8 mouse cellular contexts compared by ENCODE assay signal in genomic region chrX:101428785-101429141, GRCm38 (mm10). TPM values are rescaled to one million over a fixed set of nuclear protein-coding genes. Genes with fewer than 3 reads are reported as not detected.
DNase-seq lines count a peak whose midpoint lies in the region; ATAC-seq and TF ChIP-seq lines count a peak whose summit lies in the region.

No protein-coding gene starts in this region.

- peak overlapping the region; percentile 41 for H3K4me2 ChIP-seq in forebrain, postnatal 0 days (ENCODE audit: low read depth)
- H3K4me2 ChIP-seq in liver, embryonic 16.5 days (ENCODE audit: low read depth, low read length), result peak overlapping the region; percentile 57

- intact Hi-C loops in gastrocnemius, adult 2 months (cut with DNase I), result loop anchor here (1.0 to 10.0 kb wide), 3 partner anchors 59 to 296 kb away; no protein-coding TSS in a partner anchor

- peaks cover 5% of the 10 kb centered on the region; the same call in 1 of the 2 replicates for H3K4me1 ChIP-seq in forebrain, postnatal 0 days (ENCODE audit: insufficient read depth)
- no peaks in the 10 kb centered on the region; the same call in 1 of the 2 replicates for H3K4me1 ChIP-seq in liver, embryonic 16.5 days (ENCODE audit: control insufficient read depth, low read depth, low read length)

- H3K4me3 ChIP-seq in gastrocnemius, adult 2 months, result peak overlapping the region; percentile 88
- H3K4me3 ChIP-seq in forebrain, postnatal 0 days (ENCODE audit: low read depth, low read length), result peak overlapping the region; percentile 55
- H3K4me3 ChIP-seq in liver, embryonic 16.5 days (ENCODE audit: low read depth, low read length), result peak overlapping the region; percentile 77

- H3K27me3 ChIP-seq in forebrain, postnatal 0 days (ENCODE audit: insufficient read depth, low read length), result no peaks in the 10 kb centered on the region
- H3K27me3 ChIP-seq in liver, embryonic 16.5 days (ENCODE audit: control insufficient read depth, insufficient read depth, low read depth, low read length), result no peaks in the 10 kb centered on the region

- H3K9me3 ChIP-seq in forebrain, postnatal 0 days (ENCODE audit: low read length), result no peaks in the 10 kb centered on the region
- no peaks in the 10 kb centered on the region for H3K9me3 ChIP-seq in liver, embryonic 16.5 days (replicated peaks; ENCODE audit: control insufficient read depth, low read length)

- H3K27ac ChIP-seq in gastrocnemius, adult 2 months, result peak overlapping the region; percentile 93
- peak overlapping the region; percentile 93 for H3K27ac ChIP-seq in forebrain, postnatal 0 days (ENCODE audit: low read depth, low read length)
- peak overlapping the region; percentile 79 for H3K27ac ChIP-seq in liver, embryonic 16.5 days (ENCODE audit: low read length)

- peak overlapping the region; percentile 44 for H3K9ac ChIP-seq in forebrain, postnatal 0 days
- peak overlapping the region; percentile 47 for H3K9ac ChIP-seq in liver, embryonic 16.5 days (ENCODE audit: low read depth, low read length)

- H3K36me3 ChIP-seq in forebrain, postnatal 0 days (ENCODE audit: insufficient read depth), result no peaks in the 10 kb centered on the region
- no peaks in the 10 kb centered on the region for H3K36me3 ChIP-seq in liver, embryonic 16.5 days (ENCODE audit: control insufficient read depth, insufficient read depth)

- WGBS in forebrain, postnatal 0 days, result 34% methylated on average over 7 of the region's 7 CpGs
- 26% methylated on average over 7 of the region's 7 CpGs for WGBS in liver, embryonic 16.5 days (ENCODE audit: insufficient replicate concordance)

- peak; percentile 8 for ATAC-seq in forebrain, postnatal 0 days
- ATAC-seq in liver, embryonic 16.5 days (ENCODE audit: low read depth), result no peak

- no peak for DNase-seq in gastrocnemius, adult 2 months
- no peak for DNase-seq in gastrocnemius, postnatal 25 days
- peak; percentile 6 for DNase-seq in right cerebral cortex, postnatal 25 days
- no peak for DNase-seq in right cerebral cortex, postnatal 4 days
- DNase-seq in forebrain, postnatal 0 days, result no peak
- no peak for DNase-seq in B cell, adult 2 months
- no peak for DNase-seq in urinary bladder, adult 2 months (ENCODE audit: low spot score)

- no peak for TF ChIP-seq CTCF in gastrocnemius, adult 2 months (IDR thresholded peaks at IDR 0.05)
- no peak for TF ChIP-seq CTCF in forebrain, postnatal 0 days (IDR thresholded peaks at IDR 0.05; ENCODE audit: low read depth)

RNA-seq across cellular contexts. Expression of gene Nono, which starts 0.4 kb away (rescaled TPM):
- 10 to 100 TPM; 40.0 to 42.7 TPM for total RNA-seq in gastrocnemius, adult 2 months (2021)
- 10 to 100 TPM; 40.4 to 46.1 TPM for total RNA-seq in gastrocnemius, postnatal 25 days (2021)
- total RNA-seq in forebrain, postnatal 0 days (2014; rRNA removed), result 379 and 402 TPM in 2 replicates
- polyA plus RNA-seq in forebrain, postnatal 0 days (2015; fragmentation: Nextera tagmentation; extraction: Ambion mirVana), result 246 and 266 TPM in 2 replicates
- polyA plus RNA-seq in liver, embryonic 16.5 days (2015; fragmentation: Nextera tagmentation; extraction: Ambion mirVana), result 93.5 and 101 TPM in 2 replicates
- polyA plus RNA-seq in urinary bladder, adult 2 months (2012; rRNA removed), result 145 and 168 TPM in 2 replicates

RNA-seq across cellular contexts. Expression of gene Zmym3, which starts 8.1 kb away (rescaled TPM):
- 10 to 100 TPM in 1 of 2 experiments, 1 to 10 TPM in 1; 9.1 to 10.7 TPM for total RNA-seq in gastrocnemius, adult 2 months (2021)
- total RNA-seq in gastrocnemius, postnatal 25 days (2021), result 1 to 10 TPM; 7.8 to 9.7 TPM
- 197 and 199 TPM in 2 replicates for total RNA-seq in forebrain, postnatal 0 days (2014; rRNA removed)
- polyA plus RNA-seq in forebrain, postnatal 0 days (2015; fragmentation: Nextera tagmentation; extraction: Ambion mirVana), result 94.7 and 102 TPM in 2 replicates
- 6.1 and 6.5 TPM in 2 replicates for polyA plus RNA-seq in liver, embryonic 16.5 days (2015; fragmentation: Nextera tagmentation; extraction: Ambion mirVana)
- polyA plus RNA-seq in urinary bladder, adult 2 months (2012; rRNA removed), result 47.2 and 52.0 TPM in 2 replicates

RNA-seq across cellular contexts. Expression of gene Itgb1bp2, which starts 20.1 kb away (rescaled TPM):
- 100 to 1,000 TPM; 121 to 175 TPM for total RNA-seq in gastrocnemius, adult 2 months (2021)
- 100 to 1,000 TPM; 228 to 250 TPM for total RNA-seq in gastrocnemius, postnatal 25 days (2021)
- 0.86 and 4.2 TPM in 2 replicates for total RNA-seq in forebrain, postnatal 0 days (2014; rRNA removed)
- polyA plus RNA-seq in forebrain, postnatal 0 days (2015; fragmentation: Nextera tagmentation; extraction: Ambion mirVana), result 0.61 and 0.75 TPM in 2 replicates
- 2.8 and 6.5 TPM in 2 replicates for polyA plus RNA-seq in liver, embryonic 16.5 days (2015; fragmentation: Nextera tagmentation; extraction: Ambion mirVana)
- 9.5 and 10.8 TPM in 2 replicates for polyA plus RNA-seq in urinary bladder, adult 2 months (2012; rRNA removed)

RNA-seq across cellular contexts. Expression of gene Gjb1, which starts 52.6 kb away (rescaled TPM):
- under 1 TPM; 0.14 to 0.20 TPM for total RNA-seq in gastrocnemius, adult 2 months (2021)
- total RNA-seq in gastrocnemius, postnatal 25 days (2021), result under 1 TPM; 0.46 TPM
- 2.4 and 2.5 TPM in 2 replicates for total RNA-seq in forebrain, postnatal 0 days (2014; rRNA removed)
- 2.1 and 2.2 TPM in 2 replicates for polyA plus RNA-seq in forebrain, postnatal 0 days (2015; fragmentation: Nextera tagmentation; extraction: Ambion mirVana)
- polyA plus RNA-seq in liver, embryonic 16.5 days (2015; fragmentation: Nextera tagmentation; extraction: Ambion mirVana), result 147 and 174 TPM in 2 replicates
- 0.07 and 0.21 TPM in 2 replicates for polyA plus RNA-seq in urinary bladder, adult 2 months (2012; rRNA removed)

Comparison
In these comparisons a context has a peak if more than half of its experiments do, and no peak if none do; other contexts are left out.
1. RNA of gene Zmym3, which starts 8.1 kb away (total RNA-seq): 197 to 199 TPM in forebrain, postnatal 0 days; 9.1 to 10.7 TPM in gastrocnemius, adult 2 months and 7.8 to 9.7 TPM in gastrocnemius, postnatal 25 days; every median in the first group is over 10 times any median in the second.
2. RNA of gene Itgb1bp2, which starts 20.1 kb away (total RNA-seq): 228 to 250 TPM in gastrocnemius, postnatal 25 days and 121 to 175 TPM in gastrocnemius, adult 2 months; 0.86 to 4.2 TPM in forebrain, postnatal 0 days; every median in the first group is over 10 times any median in the second.
3. Peak in every context shown above with its lines, with median percentiles within 50 percentile points of each other: H3K27ac ChIP-seq and H3K4me3 ChIP-seq.